Mouse (Mus musculus): ENCODE data around the gene Pam. TPM values are rescaled to one million over a fixed set of nuclear protein-coding genes. Genes with fewer than 3 reads are reported as not detected.
A peak's percentile ranks its signal among the peaks of the same experiment; 100 is the strongest.

Gene Pam
- polyA plus RNA-seq, 1 experiment = 54.7 TPM

DNA sequence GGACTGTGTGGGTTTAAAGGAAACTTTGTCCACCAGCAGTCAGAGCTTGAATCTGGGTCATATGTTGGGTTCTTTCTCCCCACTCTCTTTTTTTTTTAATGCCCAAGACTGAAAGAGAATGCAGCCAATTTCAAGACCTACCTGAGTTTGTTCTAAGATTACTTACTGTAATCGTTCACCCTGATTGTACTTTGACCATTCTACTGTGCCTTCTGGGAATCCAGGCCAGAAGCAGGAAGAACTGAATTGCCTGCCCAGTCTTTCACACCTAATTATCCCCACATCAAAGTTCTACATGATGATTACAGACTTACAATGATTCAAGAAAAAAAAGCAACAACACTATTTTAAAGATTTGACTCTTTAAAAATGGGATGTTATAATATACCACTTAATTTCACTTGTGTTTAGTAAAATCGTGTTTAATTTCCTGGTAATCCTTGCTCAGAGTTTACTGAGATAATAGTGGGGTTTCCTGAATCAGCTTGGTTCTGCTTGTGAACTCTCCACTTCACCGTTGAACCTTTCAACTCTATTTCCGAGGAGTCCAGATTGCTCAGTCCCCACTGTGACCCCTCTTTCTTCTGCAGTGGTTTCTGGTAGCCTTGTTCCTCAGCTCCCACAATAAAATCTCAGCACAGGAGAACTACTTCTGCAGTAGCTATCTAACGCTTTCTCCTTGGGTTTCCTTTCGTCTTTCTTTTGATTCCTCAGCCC lies 69.4 kb downstream of the Pam start:
- 57% methylated on average over 6 of the region's 6 CpGs for WGBS
- peak; percentile 79 for DNase-seq

DNA sequence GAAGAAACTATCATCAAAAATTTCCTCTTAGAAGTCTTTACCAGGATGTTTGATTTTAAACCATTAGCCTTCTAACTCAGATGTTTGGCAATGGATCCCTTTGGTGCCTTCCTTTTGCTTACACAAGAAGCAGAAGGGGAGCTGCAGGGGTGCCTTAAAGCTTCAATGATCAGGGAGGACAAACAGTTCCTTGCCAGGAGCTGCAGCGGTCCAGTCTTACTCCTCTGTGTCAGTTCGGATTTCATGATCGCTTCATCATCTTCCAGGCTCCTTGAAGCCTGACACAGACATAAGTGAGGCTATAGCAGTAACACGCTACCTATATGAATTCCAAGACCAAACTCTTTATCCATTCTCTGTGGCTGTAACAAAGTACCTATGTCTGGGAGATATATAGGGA lies 71.6 kb downstream of the Pam start:
- Histone ChIP-seq H3K27ac (ENCODE audit: insufficient read depth, low read depth, low read length) (no peak overlapping the region), H3K4me3 (ENCODE audit: insufficient read depth, low read depth, low read length) (no peak overlapping the region), H3K4me1 (ENCODE audit: control insufficient read depth, insufficient read depth, low read length) (peaks cover 9% of the 10 kb centered on the region; the same call in 1 of the 2 replicates), H3K36me3 (ENCODE audit: control insufficient read depth, insufficient read depth, low read length) (no peaks in the 10 kb centered on the region), H3K27me3 (replicated peaks; ENCODE audit: control insufficient read depth, insufficient read depth, low read length) (no peaks in the 10 kb centered on the region)
- TF ChIP-seq POLR2A (IDR thresholded peaks at IDR 0.05; ENCODE audit: low read depth, low read length) (no peak), CTCF (conservative IDR thresholded peaks at IDR 0.05; ENCODE audit: insufficient read depth, insufficient read length, low read depth, low read length) (no peak)
- WGBS = 64% methylated on average over 4 of the region's 4 CpGs
- no peak for DNase-seq

More for the DNA sequence above, 69.4 kb downstream of the Pam start:
- TF ChIP-seq POLR2A (IDR thresholded peaks at IDR 0.05; ENCODE audit: low read depth, low read length) (no peak), CTCF (conservative IDR thresholded peaks at IDR 0.05; ENCODE audit: insufficient read depth, insufficient read length, low read depth, low read length) (no peak)
- Histone ChIP-seq H3K4me1 (ENCODE audit: control insufficient read depth, insufficient read depth, low read length) (peaks cover 11% of the 10 kb centered on the region; the same call in 1 of the 2 replicates), H3K4me3 (ENCODE audit: insufficient read depth, low read depth, low read length) (no peak overlapping the region), H3K27ac (ENCODE audit: insufficient read depth, low read depth, low read length) (peak overlapping the region; percentile 64), H3K36me3 (ENCODE audit: control insufficient read depth, insufficient read depth, low read length) (no peaks in the 10 kb centered on the region), H3K27me3 (replicated peaks; ENCODE audit: control insufficient read depth, insufficient read depth, low read length) (no peaks in the 10 kb centered on the region)

DNA sequence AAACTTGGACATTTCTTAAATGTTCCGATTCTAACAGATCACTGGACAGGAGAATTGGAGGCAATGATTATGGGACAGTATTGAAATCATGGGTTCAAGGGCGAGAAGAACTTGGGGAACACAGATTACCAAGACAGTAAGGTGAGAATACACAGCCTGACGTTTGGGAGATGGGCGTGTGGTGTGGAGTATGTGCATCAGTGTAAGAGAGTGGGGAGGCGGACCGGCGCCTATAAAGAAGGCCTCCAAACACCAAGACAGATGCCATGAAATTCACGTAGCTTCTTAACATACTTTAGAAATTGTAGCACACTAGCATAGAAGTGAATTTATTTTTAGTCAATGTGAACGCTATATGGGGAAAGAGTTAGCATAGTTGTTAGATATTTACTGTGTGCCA lies 76.5 kb downstream of the Pam start:
- no peak for DNase-seq
- WGBS = 96% methylated on average over 9 of the region's 9 CpGs
- TF ChIP-seq CTCF (conservative IDR thresholded peaks at IDR 0.05; ENCODE audit: insufficient read depth, insufficient read length, low read depth, low read length) = no peak
- TF ChIP-seq POLR2A (IDR thresholded peaks at IDR 0.05; ENCODE audit: low read depth, low read length) = no peak

DNA sequence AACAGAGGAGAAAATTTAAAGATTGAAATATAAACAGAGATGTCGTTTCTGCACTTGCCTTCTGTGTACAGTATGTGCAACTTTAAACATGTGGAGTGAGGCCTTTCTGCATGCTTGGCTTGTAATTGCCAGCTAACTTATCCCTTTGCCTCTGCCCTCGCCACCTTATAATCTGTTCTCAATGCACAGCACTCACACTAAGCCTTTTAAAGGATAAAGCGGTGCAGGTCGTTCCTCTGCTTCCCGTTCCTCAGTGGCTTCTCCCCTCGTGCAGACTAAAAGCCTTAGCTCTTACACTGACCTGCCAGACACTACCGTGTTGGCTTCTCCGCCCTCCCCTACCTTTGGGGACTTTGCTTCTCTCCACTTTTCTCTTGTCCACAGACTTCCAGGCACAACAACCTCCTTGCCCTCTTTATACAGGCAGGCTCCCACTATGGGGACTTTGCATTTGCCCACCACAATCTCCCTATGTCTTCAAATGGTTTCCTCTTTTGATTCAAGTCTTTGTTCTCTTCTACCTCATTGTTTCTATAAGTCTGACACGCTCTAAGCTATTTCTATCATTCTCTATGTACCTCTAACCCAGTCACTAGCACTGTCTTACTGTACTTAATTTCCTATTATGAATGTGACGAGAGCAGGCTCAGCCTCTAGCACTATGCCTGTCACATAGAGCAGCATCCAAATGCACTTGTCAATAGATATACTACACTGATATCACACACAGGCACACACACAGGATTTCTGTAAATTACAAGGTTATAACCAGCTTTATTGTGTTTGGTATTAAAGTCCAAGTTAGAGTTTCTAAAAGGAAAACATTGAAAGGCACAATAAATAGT lies 79.2 kb downstream of the Pam start:
- no peak overlapping the region for H3K4me3 ChIP-seq (ENCODE audit: insufficient read depth, low read depth, low read length)
- H3K27me3 ChIP-seq (replicated peaks; ENCODE audit: control insufficient read depth, insufficient read depth, low read length) = no peaks in the 10 kb centered on the region
- DNase-seq = no peak
- H3K36me3 ChIP-seq (ENCODE audit: control insufficient read depth, insufficient read depth, low read length) = no peaks in the 10 kb centered on the region
- no peak overlapping the region for H3K27ac ChIP-seq (ENCODE audit: insufficient read depth, low read depth, low read length)
- TF ChIP-seq CTCF (conservative IDR thresholded peaks at IDR 0.05; ENCODE audit: insufficient read depth, insufficient read length, low read depth, low read length) = no peak
- no peak for TF ChIP-seq POLR2A (IDR thresholded peaks at IDR 0.05; ENCODE audit: low read depth, low read length)
- H3K4me1 ChIP-seq (ENCODE audit: control insufficient read depth, insufficient read depth, low read length) = no peaks in the 10 kb centered on the region
- 82% methylated on average over 10 of the region's 10 CpGs for WGBS

More for the DNA sequence above, 76.5 kb downstream of the Pam start:
- no peaks in the 10 kb centered on the region for H3K36me3 ChIP-seq (ENCODE audit: control insufficient read depth, insufficient read depth, low read length)
- H3K4me3 ChIP-seq (ENCODE audit: insufficient read depth, low read depth, low read length) = no peak overlapping the region
- H3K27me3 ChIP-seq (replicated peaks; ENCODE audit: control insufficient read depth, insufficient read depth, low read length) = no peaks in the 10 kb centered on the region
- H3K27ac ChIP-seq (ENCODE audit: insufficient read depth, low read depth, low read length) = no peak overlapping the region
- H3K4me1 ChIP-seq (ENCODE audit: control insufficient read depth, insufficient read depth, low read length) = no peaks in the 10 kb centered on the region

DNA sequence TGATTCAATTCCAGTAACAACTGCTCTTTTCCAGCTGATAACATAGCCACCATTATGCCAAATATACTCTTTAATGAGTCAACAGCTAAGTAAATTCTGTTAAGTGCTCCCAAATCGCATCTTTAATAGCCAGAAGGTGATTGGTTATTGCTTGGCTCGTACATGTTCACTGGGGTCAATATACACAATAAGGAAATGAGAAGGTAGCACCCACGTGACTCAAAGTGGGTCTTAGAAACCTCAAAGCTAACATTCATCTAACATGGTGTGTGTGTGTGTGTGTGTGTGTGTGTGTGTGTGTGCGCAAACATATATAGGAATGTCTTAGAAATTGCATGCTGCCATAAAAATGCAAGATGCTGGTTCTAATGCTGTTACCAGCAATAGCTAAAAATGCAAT lies 79.9 kb downstream of the Pam start:
- H3K4me3 ChIP-seq (ENCODE audit: insufficient read depth, low read depth, low read length) = no peak overlapping the region
- no peaks in the 10 kb centered on the region for H3K27me3 ChIP-seq (replicated peaks; ENCODE audit: control insufficient read depth, insufficient read depth, low read length)
- TF ChIP-seq POLR2A (IDR thresholded peaks at IDR 0.05; ENCODE audit: low read depth, low read length) = no peak
- TF ChIP-seq CTCF (conservative IDR thresholded peaks at IDR 0.05; ENCODE audit: insufficient read depth, insufficient read length, low read depth, low read length) = no peak
- 87% methylated on average over 4 of the region's 4 CpGs for WGBS
- no peaks in the 10 kb centered on the region for H3K36me3 ChIP-seq (ENCODE audit: control insufficient read depth, insufficient read depth, low read length)
- no peak overlapping the region for H3K27ac ChIP-seq (ENCODE audit: insufficient read depth, low read depth, low read length)
- DNase-seq = no peak
- H3K4me1 ChIP-seq (ENCODE audit: control insufficient read depth, insufficient read depth, low read length) = no peaks in the 10 kb centered on the region

DNA sequence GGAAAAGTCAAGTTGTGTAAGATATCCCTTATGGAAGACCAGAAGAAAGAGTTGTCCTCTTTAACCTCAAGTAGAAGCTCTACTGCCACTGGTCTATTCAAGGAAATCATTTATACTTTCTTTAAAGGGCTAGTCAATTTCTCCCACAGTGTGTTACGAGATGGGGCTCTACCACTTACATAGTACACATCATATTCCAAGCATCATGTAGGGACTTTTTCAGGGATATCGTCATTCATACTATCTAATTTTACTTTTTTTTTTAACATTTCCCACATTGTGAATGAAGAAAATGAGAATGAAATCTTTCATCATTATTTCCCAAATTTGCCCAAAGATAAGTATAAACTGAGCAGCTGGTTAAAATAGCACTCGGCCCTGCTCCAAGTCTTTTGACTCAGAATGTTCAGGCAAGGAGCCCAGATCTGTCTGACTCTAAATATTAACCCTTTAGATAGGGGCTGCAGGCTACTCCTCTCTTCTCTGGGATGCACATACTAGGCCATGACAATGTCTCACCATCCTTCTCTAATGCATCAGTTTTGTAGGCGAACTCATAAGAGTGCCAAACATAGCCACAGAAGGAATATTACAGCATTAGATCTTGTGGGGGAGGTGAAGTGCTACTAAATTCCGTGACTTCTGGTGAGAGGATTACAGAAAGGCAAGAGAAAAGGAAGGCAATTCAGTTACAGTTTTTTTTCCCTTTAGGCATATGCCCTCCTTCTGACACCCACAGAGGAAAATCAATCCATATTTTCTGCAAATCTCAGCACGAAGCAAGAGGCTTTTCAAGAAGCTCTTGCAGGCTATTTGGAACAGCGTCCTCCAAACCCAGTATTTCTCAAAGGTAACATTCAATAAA lies 92.7 kb downstream of the Pam start:
- 66% methylated on average over 7 of the region's 7 CpGs for WGBS
- Histone ChIP-seq H3K4me3 (ENCODE audit: insufficient read depth, low read depth, low read length) (no peak overlapping the region), H3K36me3 (ENCODE audit: control insufficient read depth, insufficient read depth, low read length) (no peaks in the 10 kb centered on the region), H3K27me3 (replicated peaks; ENCODE audit: control insufficient read depth, insufficient read depth, low read length) (no peaks in the 10 kb centered on the region), H3K27ac (ENCODE audit: insufficient read depth, low read depth, low read length) (no peak overlapping the region), H3K4me1 (ENCODE audit: control insufficient read depth, insufficient read depth, low read length) (no peaks in the 10 kb centered on the region)
- TF ChIP-seq POLR2A (IDR thresholded peaks at IDR 0.05; ENCODE audit: low read depth, low read length) (no peak), CTCF (conservative IDR thresholded peaks at IDR 0.05; ENCODE audit: insufficient read depth, insufficient read length, low read depth, low read length) (no peak)
- peak; percentile 41 for DNase-seq

All from kidney, adult 2 months (tissue).